Mouse (Mus musculus) heart, adult 9 months (tissue): ENCODE results near the gene Irx1.

Experiments used
- DNase-seq, 2 experiments: peaks; one replicate each; pipeline ENCODE4 v3.0.0; 2022; ENCODE audit warnings: low spot score in 2 of 2

Gene Irx1

DNA sequence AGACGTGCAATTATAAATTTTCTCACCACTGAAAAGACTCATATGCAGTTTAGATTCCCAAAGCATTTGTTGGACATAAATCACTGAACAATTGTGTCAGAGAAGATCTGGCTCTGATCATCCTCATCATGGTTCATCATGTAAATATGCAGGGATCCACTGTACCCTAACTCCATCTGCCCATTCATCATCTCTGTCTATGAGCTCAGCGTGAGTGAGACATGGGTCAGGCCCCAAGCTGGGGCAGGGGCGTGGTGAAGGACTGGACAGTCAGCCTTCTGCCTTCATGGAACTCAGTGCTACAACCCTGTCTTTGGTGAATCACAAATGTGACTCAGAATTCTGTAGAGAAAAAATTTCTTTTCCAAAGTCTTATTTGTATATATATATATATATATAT is 53.2 kb downstream of the Irx1 start:
- no peak for DNase-seq
